Mouse (Mus musculus): ENCODE data around the gene Psen2. TPM values are rescaled to one million over a fixed set of nuclear protein-coding genes. Genes with fewer than 3 reads are reported as not detected.

Gene Psen2
- polyA plus RNA-seq, 1 experiment from 2014 or later, result 8.3 TPM

DNA sequence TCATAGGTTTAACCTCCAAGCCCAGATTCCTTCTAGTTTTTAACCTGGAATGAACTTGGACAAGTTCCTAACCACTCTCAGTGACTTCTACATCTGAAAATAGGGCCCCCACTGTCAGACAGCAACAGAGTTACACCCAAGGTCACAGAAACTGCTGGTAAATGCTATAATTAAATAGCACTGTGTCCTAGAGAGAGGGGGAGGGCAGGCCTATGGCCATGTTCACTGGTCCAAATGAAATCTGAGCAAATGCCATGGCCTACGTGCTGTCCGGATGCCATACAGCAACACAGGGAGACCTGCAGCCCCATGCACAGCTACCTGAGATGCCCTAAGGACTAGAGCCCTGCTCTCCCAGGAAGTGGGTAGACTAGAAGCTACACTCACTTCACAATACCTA is 83.4 kb downstream of the Psen2 start:
- H3K9me3 ChIP-seq (ENCODE audit: control insufficient read depth, low read length), result no peaks in the 10 kb centered on the region
- no peaks in the 10 kb centered on the region for H3K27me3 ChIP-seq (ENCODE audit: control insufficient read depth, insufficient read depth, low read length)
- H3K4me2 ChIP-seq (ENCODE audit: low read depth, severe bottlenecking), result no peak overlapping the region
- H3K9ac ChIP-seq (ENCODE audit: low read length), result no peak overlapping the region
- ATAC-seq (ENCODE audit: insufficient number of reproducible peaks, low FRiP score, low TSS enrichment, low read depth), result no peak
- no peaks in the 10 kb centered on the region for H3K4me1 ChIP-seq (ENCODE audit: control insufficient read depth, insufficient read depth, low read length)
- DNase-seq (ENCODE audit: low spot score), result no peak
- 85% methylated on average over 2 of the region's 2 CpGs for WGBS
- H3K27ac ChIP-seq (replicated peaks; ENCODE audit: low read depth, low read length), result no peak overlapping the region
- H3K4me3 ChIP-seq (ENCODE audit: low read depth, low read length), result no peak overlapping the region
- H3K36me3 ChIP-seq (ENCODE audit: control insufficient read depth, insufficient read depth, low read length), result no peaks in the 10 kb centered on the region

DNA sequence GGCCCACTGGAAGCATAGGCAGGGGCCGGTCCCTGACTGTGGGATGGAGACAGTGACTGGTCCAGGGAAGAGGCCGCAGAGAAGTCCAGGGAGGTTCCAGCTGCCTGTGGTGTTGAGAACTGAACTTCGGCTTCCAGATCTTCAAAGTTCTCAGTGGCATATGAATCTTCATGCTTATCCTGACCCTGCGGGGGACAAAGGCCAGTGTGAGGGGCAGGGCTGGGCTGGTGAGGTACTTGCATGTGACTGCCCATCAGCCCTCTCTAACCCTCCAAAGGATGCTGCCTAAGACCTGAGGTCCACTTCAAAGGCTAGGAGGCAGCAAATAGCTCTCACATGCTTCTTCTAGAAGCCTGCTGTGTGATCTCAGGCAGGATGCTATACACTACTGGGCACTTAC is 84.1 kb downstream of the Psen2 start:
- Histone ChIP-seq H3K4me1 (ENCODE audit: control insufficient read depth, insufficient read depth, low read length) (no peaks in the 10 kb centered on the region), H3K4me3 (ENCODE audit: low read depth, low read length) (no peak overlapping the region), H3K9ac (ENCODE audit: low read length) (no peak overlapping the region), H3K9me3 (ENCODE audit: control insufficient read depth, low read length) (no peaks in the 10 kb centered on the region), H3K4me2 (ENCODE audit: low read depth, severe bottlenecking) (no peak overlapping the region), H3K27me3 (ENCODE audit: control insufficient read depth, insufficient read depth, low read length) (no peaks in the 10 kb centered on the region), H3K36me3 (ENCODE audit: control insufficient read depth, insufficient read depth, low read length) (no peaks in the 10 kb centered on the region), H3K27ac (replicated peaks; ENCODE audit: low read depth, low read length) (no peak overlapping the region)
- ATAC-seq (ENCODE audit: insufficient number of reproducible peaks, low FRiP score, low TSS enrichment, low read depth) (no peak), DNase-seq (ENCODE audit: low spot score) (no peak)
- WGBS, result 92% methylated on average over 4 of the region's 4 CpGs

DNA sequence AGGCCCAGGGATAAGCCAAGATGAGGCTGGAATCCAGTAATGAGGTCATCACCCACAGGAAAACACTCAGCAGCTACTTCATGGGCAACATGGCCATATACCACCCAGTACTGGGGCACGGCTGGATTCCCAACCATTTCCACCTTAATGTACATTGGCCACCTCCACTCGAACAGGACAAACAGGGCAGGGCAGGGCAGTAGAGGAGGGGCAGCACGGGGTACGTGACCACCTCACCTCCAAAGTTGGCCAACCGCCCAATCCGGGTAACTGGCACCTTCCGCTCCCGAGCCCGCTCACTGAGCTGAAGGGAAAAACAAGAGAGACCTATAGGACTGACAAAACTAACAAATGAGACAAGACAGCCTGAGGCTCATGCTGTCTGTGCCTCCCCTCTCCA is 84.9 kb downstream of the Psen2 start:
- H3K9ac ChIP-seq (ENCODE audit: low read length), result no peak overlapping the region
- H3K27ac ChIP-seq (replicated peaks; ENCODE audit: low read depth, low read length), result no peak overlapping the region
- H3K36me3 ChIP-seq (ENCODE audit: control insufficient read depth, insufficient read depth, low read length), result no peaks in the 10 kb centered on the region
- no peak overlapping the region for H3K4me2 ChIP-seq (ENCODE audit: low read depth, severe bottlenecking)
- ATAC-seq (ENCODE audit: insufficient number of reproducible peaks, low FRiP score, low TSS enrichment, low read depth), result no peak
- no peaks in the 10 kb centered on the region for H3K27me3 ChIP-seq (ENCODE audit: control insufficient read depth, insufficient read depth, low read length)
- no peaks in the 10 kb centered on the region for H3K9me3 ChIP-seq (ENCODE audit: control insufficient read depth, low read length)
- no peaks in the 10 kb centered on the region for H3K4me1 ChIP-seq (ENCODE audit: control insufficient read depth, insufficient read depth, low read length)
- WGBS, result 86% methylated on average over 9 of the region's 9 CpGs
- no peak for DNase-seq (ENCODE audit: low spot score)
- H3K4me3 ChIP-seq (ENCODE audit: low read depth, low read length), result no peak overlapping the region

Other genes starting within 250 kb of the Psen2 start
- 2.0 and 2.3 TPM in 2 replicates for gene Coq8a, start 63.8 kb downstream of the Psen2 start, polyA plus RNA-seq (2014; fragmentation: Nextera tagmentation; extraction: Ambion mirVana)
- gene Itpkb, start 67.0 kb upstream of the Psen2 start, polyA plus RNA-seq (2014; fragmentation: Nextera tagmentation; extraction: Ambion mirVana), result 7.1 and 7.2 TPM in 2 replicates
- 0.41 and 0.93 TPM in 2 replicates for gene Stum, start 220.1 kb upstream of the Psen2 start, polyA plus RNA-seq (2014; fragmentation: Nextera tagmentation; extraction: Ambion mirVana)